Mouse (Mus musculus): ENCODE data around the gene Hace1.

- TF ChIP-seq POLR2A (IDR thresholded peaks at IDR 0.05; ENCODE audit: extremely low read depth, insufficient read depth, low read length), result no peak
- TF ChIP-seq CTCF (IDR thresholded peaks at IDR 0.05; ENCODE audit: low read depth, low read length), result no peak
Observed at GRCm38 (mm10) chr10:45639762-45640161, 62.1 kb downstream of the Hace1 start.

Data from liver, adult 2 months (tissue).